Mouse (Mus musculus) adrenal gland, adult 18-20 months (tissue): ENCODE measurements around the gene Efs. TPM values are rescaled to one million over a fixed set of nuclear protein-coding genes. Genes with fewer than 3 reads are reported as not detected.

ENCODE experiments used
- DNase-seq, 2 experiments: peaks; one replicate each; pipeline ENCODE4 v3.0.0; 2021 to 2022; ENCODE audit warnings: low spot score in 2 of 2
- total RNA-seq, 2 experiments: library from RNA; stranded (reverse); gene quantifications; 1 replicate in 1 of 2; 2 replicates in 1 of 2; pipeline ENCODE4 v1.2.3; 2021

Efs gene
- total RNA-seq, 2 experiments from 2014 or later, result 2.4 to 4.9 TPM

DNA sequence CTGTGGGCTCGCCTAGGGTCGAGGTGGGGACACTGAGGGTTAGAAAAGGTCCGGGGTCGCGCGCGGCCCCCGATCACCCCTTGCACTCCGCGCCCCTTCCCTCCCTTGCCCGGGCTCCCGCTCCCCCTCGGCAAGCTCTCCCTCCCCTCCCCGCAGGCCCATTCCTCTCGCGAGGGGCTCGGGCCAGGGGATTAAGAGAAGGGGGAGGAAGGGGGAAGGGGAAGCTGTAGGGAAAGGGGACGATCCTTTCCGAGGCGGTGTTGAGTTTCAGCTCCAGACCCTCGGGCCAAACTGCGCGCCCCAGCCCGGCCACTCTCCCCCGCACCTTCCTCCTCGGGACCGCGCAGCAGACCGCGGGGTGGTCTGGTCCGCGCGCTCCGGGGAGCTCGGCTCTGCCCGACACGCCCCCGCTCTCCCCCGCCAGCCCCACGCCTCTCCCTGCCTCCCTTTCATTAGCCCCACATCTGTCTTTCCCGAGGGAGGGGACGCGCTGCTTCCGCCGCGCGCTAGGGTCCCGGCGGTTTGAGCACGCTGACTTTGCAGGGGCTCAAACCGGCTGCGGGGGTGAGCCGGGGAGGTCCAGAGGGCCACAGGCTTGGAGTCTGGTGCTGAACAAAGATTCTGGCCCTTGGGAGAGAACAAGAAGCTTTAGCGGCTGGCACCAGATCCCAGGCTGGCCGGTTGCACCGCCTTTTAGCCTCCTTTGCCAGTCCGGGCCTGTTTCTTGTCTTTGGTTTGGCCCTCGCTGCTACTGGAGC, 654 bp upstream of the Efs start:
- peak in 1 of 2 experiments; percentile 29 for DNase-seq

DNA sequence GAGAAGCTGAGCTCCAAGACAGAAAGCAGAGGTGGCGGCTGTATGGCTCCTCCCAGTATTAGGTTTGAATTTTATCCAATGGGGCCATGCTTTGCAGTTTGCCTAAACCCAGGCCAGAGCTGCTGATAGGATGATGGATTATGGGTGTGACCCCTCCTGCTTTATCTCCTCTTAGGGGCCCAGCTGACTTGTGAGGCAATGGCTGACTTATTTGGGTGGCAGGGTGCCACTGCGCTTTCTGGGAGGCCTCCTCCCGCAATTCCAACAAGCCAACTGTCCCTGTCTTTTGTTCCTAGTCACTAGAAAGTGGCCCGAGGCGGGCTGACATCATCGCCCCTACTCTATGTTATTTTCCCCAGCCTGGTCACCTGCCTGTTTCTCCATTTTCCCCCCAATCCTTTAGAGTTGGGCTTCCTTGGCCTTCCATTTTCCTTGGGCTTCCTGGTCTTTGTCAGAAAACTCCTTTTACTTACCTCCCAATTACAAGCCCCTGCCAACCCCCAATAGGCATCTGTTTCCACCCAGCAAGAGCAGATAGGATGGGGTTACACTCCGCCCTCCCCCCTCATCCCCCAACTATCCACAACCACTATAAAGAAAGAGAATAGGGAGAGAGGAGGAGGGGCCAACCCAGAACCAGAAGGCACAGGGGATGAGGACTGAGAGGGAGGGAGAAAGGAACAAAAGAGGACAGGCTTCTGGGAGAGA, 1.1 kb downstream of the Efs start:
- no peak for DNase-seq

DNA sequence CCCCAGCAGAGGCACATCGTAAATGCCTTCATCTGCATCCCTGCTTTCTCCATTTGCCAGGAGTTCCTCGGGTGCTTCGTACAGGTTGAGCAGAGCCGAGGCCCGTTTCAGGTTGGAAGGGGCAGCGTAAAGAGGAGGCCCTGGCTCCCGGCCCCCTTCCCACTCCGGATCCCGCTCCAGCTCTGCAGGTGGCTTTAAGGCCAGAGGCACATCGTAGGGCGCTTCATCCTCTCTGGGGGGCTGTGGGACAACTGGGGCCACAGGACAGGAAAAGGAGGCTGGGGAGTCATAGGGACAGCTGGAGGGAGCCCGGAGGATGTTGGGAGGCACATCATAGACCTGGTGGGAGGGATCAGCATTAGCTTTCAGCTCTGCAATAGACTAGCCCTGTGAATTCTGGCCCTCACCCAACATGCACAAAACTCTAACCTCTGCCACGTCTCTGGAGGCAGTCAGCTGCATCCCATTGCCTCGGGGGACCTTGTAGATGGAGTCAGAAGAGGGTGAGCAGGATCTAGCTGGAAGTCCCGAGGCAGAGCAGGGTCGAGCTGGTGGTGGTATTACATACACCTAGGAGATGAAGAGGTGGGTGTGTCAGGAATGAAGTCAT, 5.7 kb downstream of the Efs start:
- no peak for DNase-seq

DNA sequence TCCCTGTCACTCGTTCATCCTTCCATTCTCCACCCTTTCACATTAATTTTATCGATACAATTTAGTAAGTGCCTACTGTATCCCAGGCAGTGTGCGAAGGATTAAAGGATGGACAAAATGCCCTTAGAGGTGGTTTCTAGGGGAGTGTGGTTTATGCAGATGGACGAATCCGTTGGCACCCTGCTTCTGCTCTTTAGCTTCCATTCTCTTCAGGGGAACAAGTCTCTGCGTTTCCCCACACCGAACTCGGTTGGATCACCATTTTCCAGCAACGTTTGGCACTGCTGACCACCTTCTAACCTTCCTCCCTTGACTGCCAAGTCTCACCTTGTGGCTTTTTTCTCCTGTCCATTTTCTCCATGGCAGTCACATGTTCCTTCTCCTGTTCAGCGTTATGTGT, 12.6 kb downstream of the Efs start:
- DNase-seq, result no peak

DNA sequence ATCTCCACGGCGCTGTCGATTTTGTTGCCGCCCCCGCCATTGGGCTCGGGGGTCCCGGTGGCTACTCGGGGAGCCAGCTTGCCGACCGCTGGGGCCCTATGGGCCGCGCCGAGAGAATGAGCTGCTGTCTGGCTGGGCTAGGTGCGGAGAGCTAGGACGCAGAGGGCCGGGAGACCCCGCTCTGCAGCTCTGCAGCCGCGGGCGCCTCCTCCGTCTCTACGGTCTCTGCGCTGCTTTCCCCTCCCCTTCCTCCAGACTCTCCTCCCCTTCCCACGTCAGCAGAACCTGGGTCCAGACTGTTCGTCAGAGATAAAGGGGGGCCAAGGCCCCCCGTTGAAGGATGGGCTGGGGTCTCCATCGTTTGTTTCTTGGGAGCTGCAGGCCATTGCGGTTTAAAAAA, 13.0 kb downstream of the Efs start, which contains the start of gene Slc22a17:
Gene Slc22a17, minus strand, starts transcription at position 247 of the 400 bp plus-strand sequence.
- peak; percentile 65 to 68 for DNase-seq

DNA sequence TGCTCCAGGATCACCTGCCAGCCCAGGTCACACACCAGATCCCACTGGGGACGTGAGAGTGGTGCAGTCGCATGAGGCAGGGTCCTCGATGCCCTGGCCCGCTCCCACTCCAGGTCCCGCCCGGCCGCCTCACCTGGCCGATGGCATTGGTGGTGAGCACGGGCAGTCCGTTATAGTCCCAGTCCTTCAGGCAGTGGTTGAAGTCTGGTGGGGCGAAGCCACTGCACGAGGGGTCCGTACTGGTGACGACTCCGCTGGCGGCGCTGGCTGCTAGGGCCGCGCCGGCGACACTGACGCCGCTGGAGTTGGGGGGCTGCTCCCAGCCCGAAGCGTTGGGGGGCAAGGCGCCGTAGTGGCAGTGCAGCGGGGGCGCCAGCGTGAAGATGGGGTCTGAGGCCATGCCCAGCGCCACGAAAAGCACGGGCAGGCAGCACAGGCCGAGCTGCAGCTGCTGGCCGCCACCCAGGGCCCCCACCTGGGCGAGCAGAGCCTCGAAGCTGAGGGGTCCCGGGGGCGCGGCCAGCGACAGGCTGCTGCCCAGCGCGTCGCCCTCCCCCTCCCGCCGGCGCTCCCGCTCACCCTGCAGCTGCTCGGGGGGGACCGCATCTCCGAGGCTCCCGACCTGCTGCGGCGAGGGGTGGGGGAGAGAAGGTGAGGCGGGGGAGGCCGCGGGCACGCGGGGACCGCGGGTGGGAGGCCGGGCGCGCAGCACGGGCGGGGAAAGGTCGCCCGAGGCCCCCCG, 13.6 kb downstream of the Efs start:
- no peak for DNase-seq

DNA sequence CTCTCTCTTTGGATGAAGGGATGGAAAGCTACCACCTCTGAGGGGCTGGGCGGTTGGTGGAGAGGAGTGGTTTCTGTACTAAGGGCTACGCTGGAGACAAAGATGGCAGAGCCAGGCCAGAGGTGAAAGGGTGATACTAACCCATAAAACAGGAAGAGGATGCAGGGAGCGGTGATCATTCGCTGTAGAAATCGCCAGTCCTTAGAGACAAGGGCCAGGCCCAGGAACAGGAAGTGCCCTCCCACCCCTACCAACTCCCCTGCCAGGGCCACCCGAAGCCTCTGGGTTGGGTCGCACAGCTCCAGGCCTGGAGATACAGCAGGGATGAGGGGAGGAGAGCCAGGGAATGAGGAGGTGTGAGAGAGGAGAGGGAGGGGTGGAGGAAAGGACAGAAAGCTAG, 17.2 kb downstream of the Efs start:
- DNase-seq, result no peak

DNA sequence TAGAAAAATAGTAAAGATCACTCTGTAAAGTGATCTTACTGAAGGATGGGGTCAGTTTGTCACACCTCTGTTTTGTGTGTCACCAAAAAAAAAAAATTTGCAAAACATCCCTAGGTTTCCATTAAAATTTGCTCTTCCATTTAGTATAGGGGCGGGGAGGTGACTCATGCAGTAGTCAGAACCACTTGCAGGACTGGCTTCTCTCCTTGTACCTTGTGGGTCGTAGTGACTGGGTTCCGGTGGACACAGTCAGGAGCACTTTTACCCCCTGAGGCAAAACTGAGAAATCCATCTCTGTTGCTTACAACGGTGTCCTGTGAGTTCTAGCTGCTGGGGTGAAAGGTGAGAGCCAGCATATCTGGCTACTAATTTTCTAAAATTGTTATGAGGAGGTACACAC, 22.3 kb downstream of the Efs start:
- DNase-seq, result no peak

DNA sequence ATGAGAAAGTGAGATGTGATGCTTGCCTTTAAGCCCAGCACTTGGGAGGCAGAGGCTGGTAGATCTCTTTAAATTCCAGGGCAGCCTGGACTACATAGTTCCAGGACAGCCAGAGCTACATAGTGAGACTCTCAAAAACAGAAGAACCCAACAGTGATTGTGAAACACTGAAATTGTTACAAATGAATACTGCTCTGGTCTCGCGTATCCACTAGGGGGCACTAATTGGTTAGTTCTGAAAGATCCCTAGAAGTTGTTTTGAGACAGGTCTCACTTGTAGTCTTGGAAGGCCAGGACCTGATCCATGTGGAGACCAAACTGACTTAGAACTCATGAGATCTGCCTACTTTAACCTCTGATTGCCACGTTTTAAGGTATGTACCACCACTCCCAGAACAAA, 25.5 kb downstream of the Efs start:
- no peak for DNase-seq

DNA sequence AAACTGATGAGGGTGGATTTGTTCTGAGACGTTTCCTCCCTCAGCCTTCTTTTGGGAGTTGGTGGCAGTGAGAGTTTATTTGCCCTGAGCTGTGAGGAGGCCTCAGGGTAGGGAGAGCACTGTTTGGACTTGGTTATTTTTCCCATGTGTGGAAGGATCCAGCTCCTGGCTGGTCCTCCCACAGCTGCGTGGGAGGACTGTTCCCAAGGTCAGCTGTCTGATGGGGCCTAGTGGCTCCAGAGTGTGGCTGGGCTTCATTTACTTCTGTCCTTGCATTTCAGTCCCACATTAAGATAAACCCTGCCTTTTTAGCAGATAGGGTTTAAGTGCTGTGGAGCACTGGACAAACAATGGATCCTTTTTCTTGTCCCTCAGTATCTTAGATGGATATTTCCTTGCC, 28.5 kb downstream of the Efs start:
- DNase-seq, result no peak

DNA sequence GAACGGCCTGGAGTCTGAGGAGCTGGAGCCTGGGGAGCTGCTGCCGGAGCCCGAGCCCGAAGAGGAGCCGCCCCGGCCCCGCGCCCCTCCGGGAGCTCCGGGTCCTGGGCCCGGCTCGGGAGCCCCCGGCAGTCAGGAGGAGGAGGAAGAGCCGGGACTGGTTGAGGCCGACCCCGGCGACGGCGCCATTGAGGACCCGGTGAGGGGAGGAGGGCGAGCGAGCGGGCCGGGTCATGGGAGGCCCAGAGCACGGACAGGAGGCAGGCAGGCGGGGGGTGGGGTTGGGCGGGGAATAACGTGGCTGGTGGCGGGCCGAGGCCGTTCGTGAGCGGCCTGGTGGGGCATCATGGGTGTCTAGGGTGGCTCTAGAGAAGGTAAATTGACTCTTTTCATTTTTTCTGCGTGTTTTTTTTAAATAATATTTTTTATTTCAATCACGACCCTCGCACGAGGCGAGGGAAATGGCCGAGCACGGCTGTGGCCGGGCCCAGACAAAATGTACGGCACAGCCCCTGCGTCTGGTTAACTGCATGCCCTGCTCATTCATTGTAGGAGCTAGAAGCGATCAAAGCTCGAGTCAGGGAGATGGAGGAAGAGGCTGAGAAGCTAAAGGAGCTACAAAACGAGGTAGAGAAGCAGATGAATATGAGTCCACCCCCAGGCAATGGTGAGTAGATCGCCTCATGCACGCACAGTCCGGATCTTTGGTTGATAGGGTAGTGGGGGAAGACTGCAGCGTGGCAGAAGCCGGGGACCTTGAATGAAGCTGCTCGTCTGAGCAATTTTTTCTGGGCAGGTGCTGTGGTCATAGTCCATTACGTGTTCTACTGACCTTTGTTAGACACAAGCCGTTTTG, 31.4 kb downstream of the Efs start:
- DNase-seq, result peak; percentile 65 to 73

DNA sequence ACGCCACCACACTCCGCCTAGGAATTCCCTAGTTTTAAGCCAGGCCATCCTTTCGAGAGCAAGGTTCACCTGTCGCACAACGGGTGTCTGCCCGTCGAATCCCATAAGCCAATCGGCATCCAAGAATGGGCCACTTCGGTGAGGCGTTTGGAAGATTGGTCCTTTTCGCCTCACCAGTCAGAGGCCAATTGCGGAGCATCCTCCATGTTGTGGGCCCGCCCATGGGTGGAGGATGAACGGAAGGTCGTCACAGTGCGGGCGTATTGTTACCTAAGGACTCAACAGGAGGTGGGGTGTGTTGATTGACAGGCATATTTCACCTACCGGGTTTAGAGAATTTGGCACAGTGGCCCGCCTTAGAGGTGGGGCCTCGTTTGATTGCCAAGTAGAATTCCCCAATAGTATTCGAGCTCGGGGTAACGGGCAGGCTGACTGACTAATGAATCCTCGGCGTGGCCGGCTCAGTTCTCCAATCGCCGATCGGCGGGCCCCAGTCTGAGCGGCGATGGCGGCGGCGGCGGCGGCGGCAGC, 32.2 kb downstream of the Efs start:
- peak; percentile 91 to 94 for DNase-seq

DNA sequence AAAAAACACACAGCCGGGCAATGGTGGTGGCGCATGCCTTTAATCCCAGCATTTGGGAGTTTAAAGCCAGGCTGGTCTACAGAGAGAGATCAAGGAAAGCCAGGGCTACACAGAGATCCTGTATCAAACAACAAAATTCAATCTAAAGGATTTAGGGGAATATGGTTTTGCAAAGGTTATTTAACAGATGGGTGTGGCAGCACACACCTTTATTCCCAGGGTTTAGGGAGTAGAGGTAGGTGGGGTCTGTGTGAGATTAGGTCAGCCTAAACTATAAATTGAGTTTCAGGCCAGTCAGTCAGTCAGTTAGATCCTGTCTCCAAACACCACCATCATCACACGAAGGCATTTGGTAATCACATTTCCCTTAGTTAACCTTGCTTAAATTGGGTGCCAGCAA, 33.7 kb downstream of the Efs start, which contains the start of gene Pabpn1:
Gene Pabpn1, plus strand, starts transcription at position 301 of the 400 bp plus-strand sequence.
- DNase-seq, result no peak

DNA sequence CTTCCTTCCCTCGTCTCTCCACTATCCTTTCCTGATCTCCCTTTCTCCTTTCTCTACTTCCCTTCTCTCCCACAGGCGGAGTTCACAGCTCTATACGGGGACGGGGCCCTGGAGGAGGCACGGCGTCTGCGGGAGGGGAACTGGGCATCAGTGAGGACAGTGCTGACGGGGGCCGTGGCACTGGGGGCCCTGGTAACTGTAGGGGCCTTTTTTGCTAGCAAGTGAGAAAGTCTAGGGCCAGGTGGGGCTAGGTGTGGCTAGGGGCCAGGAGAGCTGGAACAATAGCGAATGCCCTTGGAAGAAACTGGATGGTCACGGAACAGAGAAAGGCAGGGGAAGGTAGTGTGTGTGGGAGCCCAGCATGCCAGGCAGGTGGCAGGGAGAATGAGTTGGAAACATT, 40.6 kb downstream of the Efs start:
- no peak for DNase-seq

DNA sequence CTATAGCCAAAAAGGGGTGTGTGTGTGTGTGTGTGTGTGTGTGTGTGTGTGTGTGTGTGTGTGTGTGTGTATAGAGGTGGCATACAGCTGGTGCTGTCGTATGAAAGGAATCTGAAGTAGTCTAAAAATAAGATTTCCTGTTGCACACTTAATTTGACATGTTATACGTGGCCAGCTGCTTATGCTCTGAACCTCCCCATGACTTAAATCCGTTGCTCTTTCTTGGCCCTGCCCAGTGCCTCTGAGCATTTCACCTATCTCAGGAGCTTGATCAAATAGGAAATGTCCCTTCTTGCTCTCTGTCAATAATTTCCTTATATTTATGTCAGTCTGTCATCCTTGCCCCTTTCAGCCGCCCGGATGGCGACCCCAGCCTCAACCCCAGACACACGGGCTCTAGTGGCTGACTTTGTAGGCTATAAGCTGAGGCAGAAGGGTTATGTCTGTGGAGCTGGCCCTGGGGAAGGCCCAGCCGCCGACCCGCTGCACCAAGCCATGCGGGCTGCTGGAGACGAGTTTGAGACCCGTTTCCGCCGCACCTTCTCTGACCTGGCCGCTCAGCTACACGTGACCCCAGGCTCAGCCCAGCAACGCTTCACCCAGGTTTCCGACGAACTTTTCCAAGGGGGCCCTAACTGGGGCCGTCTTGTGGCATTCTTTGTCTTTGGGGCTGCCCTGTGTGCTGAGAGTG, 41.8 kb downstream of the Efs start:
- no peak for DNase-seq

DNA sequence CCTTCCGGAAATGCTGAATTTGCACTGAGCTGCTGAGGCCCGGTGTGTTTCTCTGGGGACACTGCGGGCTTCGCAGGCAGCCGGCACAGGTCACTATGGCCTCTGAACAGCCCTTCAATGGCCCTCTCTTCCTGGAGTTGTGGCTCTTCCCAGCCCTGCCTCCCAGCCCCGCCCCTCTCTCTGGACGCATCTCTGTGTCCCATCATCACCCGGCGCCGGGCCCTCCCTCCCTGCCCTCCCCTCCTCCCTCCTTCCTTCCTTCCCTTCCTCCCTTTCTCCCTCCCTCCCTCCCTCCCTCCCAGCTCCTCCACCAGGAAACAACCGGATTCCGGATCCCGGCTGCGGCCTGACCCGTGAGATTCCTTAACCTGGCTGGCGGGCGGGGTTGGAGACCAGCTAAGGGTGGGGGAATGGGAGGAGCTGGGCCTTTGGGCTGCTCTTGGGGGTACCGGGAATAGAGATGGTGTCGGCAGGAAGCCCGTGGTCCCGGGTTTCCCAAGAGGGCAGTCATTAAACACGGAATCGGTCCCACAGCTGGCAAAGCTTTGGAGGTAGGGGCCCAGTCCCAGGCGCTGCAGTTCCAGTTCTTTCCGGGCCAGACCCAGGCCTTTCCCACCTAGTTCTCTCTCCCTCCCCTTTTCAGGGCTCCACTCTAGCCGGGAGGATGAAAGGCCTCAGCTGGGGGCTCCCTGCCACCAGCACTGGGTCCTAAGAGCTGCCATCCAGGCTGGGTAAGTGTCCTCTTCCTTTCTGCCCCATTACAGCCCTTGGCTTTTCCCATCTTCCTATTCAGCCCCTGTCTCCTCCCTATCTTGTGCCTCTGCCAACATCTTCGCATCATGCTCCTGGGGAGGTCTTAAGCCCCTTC, 42.5 kb downstream of the Efs start, which contains the start of the genes Bcl2l2 and Gm20521:
Gene Bcl2l2, plus strand, starts transcription at position 224 of the 868 bp plus-strand sequence.
Gene Gm20521, plus strand, starts transcription at position 288 of the 868 bp plus-strand sequence.
- DNase-seq, result peak; percentile 72 to 74

DNA sequence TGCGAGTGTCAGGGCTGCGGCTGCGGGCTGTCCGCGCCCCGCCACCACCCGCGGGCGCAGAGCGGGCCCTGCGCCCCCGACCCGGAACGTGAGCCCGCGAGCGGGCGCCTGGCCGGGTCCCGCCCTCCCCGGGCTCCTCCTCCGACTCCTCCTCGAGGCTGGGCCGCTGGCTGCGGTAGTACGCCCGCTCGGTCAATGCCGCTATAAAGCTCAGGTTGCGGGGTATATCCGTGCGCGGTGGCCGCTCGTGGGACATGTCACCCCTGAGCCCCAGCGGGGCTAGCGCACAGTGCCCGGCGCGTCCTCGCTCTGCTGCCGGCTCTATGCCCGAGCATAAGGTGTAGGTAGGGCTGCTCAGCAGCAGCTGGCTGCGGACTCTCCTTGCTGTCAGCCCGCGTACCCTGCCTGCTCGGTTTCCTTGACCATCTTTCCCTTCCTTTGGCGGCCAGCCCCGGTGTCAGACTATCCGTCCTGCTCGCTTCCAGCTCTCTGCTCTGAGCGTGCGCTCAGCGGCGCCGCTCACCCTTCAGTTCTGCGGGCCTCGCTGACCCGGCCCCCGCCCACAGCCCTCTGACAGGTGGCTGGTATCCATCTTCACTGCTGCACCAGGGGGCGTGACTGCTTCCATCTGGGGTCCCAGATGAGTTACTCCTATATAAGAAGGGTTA, 48.7 kb downstream of the Efs start, which contains the start of gene Ppp1r3e:
Gene Ppp1r3e, minus strand, starts transcription at position 503 of the 668 bp plus-strand sequence.
- DNase-seq, result peak; percentile 71 to 80
